Mouse (Mus musculus) urinary bladder, postnatal 10 days (tissue): Measurements from ENCODE around the gene Map1lc3b.

Experiments
- DNase-seq: peaks from one replicate; pipeline ENCODE4 v3.0.0; 2022; ENCODE audit warnings: low spot score

Gene Map1lc3b

GRCm38 (mm10) chr8:121609251-121609650 lies 19.1 kb downstream of the Map1lc3b start:
- DNase-seq: no peak

DNA sequence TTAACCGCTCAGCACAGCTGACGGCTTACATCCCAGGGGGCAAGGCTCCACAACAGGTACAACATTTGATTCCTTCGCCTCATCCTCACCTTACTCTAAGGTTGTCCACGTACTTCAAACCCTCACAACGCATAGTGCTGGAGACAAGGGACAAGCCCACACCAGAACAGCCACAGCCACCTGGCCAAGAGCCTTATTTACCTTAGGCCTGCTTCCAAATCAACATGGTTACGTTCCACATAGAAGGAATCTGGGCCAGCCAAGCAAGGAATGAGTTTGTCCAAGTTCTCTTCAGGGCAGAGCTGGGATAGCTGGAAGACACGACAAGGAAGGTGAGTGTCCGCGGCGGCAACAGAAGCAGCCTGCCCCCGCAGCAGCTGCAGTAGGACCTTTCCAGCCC lies 19.8 kb downstream of the Map1lc3b start:
- DNase-seq: no peak

GRCm38 (mm10) chr8:121613419-121613818 lies 23.3 kb downstream of the Map1lc3b start:
- no peak for DNase-seq

DNA sequence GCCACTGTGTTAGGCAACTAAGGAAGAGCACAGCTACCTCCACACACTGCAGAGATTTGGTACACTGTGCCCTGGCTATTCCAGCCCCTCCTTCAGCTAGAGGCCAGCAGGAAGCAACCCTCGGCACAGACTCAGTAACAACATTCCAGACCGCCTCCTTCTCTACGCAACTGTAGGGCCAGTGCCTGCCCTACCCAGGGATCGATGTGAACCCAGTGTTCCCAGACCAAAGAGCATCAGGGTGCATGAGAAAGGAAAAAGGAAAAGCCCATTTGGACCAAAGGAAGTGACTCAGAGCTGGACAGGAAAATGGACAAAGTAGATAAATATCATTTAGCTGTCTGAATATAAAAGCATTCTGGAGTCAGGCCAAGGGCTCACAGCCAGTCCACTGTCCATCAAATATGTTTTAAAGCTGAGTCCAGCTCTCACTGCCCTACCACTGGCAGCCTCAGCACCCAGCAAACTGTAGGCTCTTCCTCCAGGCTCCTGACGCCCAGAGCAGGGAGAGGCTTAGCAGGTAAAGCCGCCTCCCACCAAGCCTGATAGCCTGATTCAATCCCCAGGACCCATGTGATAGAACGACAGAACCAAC lies 29.3 kb downstream of the Map1lc3b start:
- no peak for DNase-seq

DNA sequence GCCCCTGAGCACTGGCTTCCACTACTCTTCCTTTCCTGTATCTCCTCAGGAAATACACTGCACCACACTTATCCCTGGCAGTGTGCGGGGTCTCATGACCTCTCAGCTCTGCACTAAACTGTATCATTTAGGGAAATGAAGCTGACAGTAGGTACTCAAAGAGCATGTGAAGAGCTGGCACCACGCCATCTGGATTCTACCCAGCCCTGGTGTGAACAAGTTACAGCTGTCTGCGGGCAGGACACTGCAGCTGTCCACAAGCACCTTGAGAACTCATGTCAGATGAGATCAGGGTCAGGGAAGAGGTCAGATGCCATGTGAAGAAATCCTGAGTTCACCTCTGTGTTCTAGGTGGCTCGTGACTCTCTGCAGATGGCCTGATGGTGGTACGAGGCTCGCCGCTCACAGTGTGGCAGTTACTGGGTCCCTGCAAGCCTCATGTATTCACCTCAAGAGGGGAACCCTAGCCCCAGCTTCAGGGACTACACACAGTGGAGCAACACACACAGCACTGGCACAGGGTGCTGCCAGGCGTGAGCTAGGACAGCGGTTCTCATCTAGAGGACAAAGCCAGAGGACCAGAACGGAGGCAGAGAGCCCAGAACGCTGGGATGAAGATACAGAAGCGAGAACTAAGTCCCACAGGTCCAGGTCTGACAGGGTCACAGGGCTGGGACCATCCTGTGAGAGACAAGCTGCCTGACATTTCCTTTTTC lies 30.8 kb downstream of the Map1lc3b start:
- DNase-seq: no peak

GRCm38 (mm10) chr8:121621879-121622278 lies 31.7 kb downstream of the Map1lc3b start:
- no peak for DNase-seq

GRCm38 (mm10) chr8:121623043-121623442 lies 32.9 kb downstream of the Map1lc3b start:
- DNase-seq: no peak

GRCm38 (mm10) chr8:121628681-121629080 lies 38.5 kb downstream of the Map1lc3b start:
- DNase-seq: no peak

DNA sequence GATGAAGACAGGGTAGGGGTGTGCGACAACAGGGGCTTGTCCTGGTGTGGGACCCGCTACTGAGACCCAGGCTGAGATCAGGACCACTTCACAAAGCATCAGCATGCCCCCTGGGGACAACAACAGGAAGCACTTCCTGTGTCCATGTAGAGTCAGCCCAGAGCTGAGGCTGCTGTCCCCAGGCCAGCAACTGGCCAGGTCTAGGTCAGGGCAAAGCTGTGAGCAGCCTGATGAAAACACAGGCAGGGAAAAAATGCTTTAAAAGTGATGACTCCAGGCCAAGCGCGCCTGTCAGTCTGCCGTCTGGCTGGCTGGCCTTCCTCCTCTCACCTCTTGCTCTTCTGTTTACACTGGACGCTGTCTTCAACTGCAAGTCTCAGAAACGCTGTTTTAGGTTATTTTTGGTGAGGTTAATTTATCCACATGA lies 41.5 kb downstream of the Map1lc3b start:
- DNase-seq: no peak

GRCm38 (mm10) chr8:121632401-121632800 lies 42.2 kb downstream of the Map1lc3b start:
- no peak for DNase-seq

GRCm38 (mm10) chr8:121635534-121635933 lies 45.4 kb downstream of the Map1lc3b start:
- no peak for DNase-seq

GRCm38 (mm10) chr8:121636180-121636579 lies 46.0 kb downstream of the Map1lc3b start:
- no peak for DNase-seq

DNA sequence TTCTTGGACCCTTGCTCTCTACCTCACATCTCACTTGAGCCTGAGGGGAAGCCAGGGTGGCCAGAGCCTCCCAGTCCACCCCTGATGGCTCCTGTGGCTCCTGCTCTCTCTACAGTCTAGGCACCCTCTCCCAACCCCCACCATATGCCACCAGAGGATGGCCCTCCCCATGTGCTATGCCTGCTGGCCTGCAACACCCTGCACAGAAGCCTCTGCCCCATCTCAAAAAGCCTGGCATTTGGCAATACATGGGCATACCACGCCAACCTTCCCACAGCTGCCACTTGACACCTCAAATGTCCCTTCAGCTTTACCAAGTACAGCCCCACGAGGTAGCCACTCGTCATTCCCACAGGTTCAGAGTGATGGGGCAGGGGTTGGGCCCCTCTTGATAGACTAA lies 52.6 kb downstream of the Map1lc3b start:
- DNase-seq: no peak

DNA sequence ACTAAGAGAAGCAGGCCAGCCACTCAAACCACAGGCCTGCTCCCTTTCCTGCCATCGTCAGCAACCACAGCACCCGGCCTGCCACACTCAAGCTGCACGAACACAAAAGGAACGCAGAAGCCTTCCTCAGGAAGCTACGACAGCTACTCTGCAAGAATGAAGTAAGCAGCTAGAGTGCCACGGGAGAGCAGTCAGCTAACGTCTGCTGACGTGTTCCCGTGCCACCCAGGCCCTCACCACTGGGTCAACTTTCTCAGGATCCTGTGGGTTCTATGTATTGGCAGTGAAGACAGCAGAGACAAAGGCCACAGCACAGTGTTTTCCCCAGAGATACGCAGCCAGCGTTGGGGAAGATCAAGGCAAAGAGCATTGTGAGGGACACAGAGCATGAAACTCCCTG lies 53.2 kb downstream of the Map1lc3b start:
- no peak for DNase-seq

GRCm38 (mm10) chr8:121647511-121648215 lies 57.5 kb downstream of the Map1lc3b start:
- no peak for DNase-seq
